ENCODE assay signal across 10 mouse cellular contexts in genomic region chr13:13529115-13529542, GRCm38 (mm10).
DNase-seq lines count a peak whose midpoint lies in the region; ATAC-seq lines count a peak whose summit lies in the region.
"Had no signal": no experiment of that assay in that cellular context is flagged by ENCODE, and none has a peak within 500 bp of the region (broad histone marks: within the 10 kb centered on the region; RNA-seq: fewer than 3 reads in every experiment).

No protein-coding gene starts in this region.

- no peak overlapping the region for H3K9ac ChIP-seq in intestine, embryonic 16.5 days (ENCODE audit: low read depth, low read length)
- H3K9ac ChIP-seq in kidney, embryonic 14.5 days (ENCODE audit: low read depth, low read length): no peak overlapping the region
- H3K9ac ChIP-seq: heart, embryonic 15.5 days had no signal

- WGBS in intestine, embryonic 16.5 days: 55% methylated on average over 11 of the region's 11 CpGs
- WGBS in kidney, embryonic 14.5 days: 71% methylated on average over 11 of the region's 11 CpGs

- no peaks in the 10 kb centered on the region for H3K9me3 ChIP-seq in intestine, embryonic 16.5 days (ENCODE audit: control insufficient read depth, low read length)
- no peaks in the 10 kb centered on the region for H3K9me3 ChIP-seq in kidney, embryonic 14.5 days (ENCODE audit: control insufficient read depth, low read length)
- H3K9me3 ChIP-seq: heart, embryonic 15.5 days had no signal

- H3K4me3 ChIP-seq in intestine, embryonic 16.5 days (ENCODE audit: low read length): no peak overlapping the region
- H3K4me3 ChIP-seq in kidney, embryonic 14.5 days (ENCODE audit: low read length): no peak overlapping the region
- H3K4me3 ChIP-seq: heart, embryonic 15.5 days had no signal

- H3K27me3 ChIP-seq in intestine, embryonic 16.5 days (replicated peaks; ENCODE audit: control insufficient read depth, insufficient read depth, low read length): no peaks in the 10 kb centered on the region
- H3K27me3 ChIP-seq in kidney, embryonic 14.5 days (ENCODE audit: control insufficient read depth, insufficient read depth, low read length): no peaks in the 10 kb centered on the region
- H3K27me3 ChIP-seq: heart, embryonic 15.5 days had no signal

- DNase-seq in 416B (ENCODE audit: low read depth): peak; percentile 98
- DNase-seq in T-cell, adult 2 months (ENCODE audit: low spot score): peak; percentile 58
- DNase-seq in gonadal fat pad, adult 2 months (ENCODE audit: low read depth): peak; percentile 88
- DNase-seq in monocyte, adult 2 months (ENCODE audit: low read depth in 1 of 2, low spot score in 2 of 2): peak; percentile 23 to 33
- DNase-seq in right cerebral cortex, postnatal 25 days: no peak
- DNase-seq in frontal cortex, postnatal 14 days (ENCODE audit: low spot score in 2 of 2): no peak
- DNase-seq: midbrain, embryonic 14.5 days had no signal

- no peak for ATAC-seq in intestine, embryonic 16.5 days
- ATAC-seq in kidney, embryonic 14.5 days (ENCODE audit: low FRiP score, low TSS enrichment): no peak

- no peak overlapping the region for H3K4me2 ChIP-seq in intestine, embryonic 16.5 days (ENCODE audit: low read depth, low read length)
- H3K4me2 ChIP-seq in kidney, embryonic 14.5 days (replicated peaks; ENCODE audit: low read depth, low read length): no peak overlapping the region
- H3K4me2 ChIP-seq: heart, embryonic 15.5 days had no signal

- H3K27ac ChIP-seq in intestine, embryonic 16.5 days (ENCODE audit: low read length): no peak overlapping the region
- no peak overlapping the region for H3K27ac ChIP-seq in kidney, embryonic 14.5 days (ENCODE audit: low read depth, low read length)
- H3K27ac ChIP-seq: heart, embryonic 15.5 days had no signal

- no peaks in the 10 kb centered on the region; the same call in 1 of the 2 replicates for H3K4me1 ChIP-seq in intestine, embryonic 16.5 days (ENCODE audit: control insufficient read depth, insufficient read depth, low read length)
- no peaks in the 10 kb centered on the region; the same call in 1 of the 2 replicates for H3K4me1 ChIP-seq in kidney, embryonic 14.5 days (ENCODE audit: control insufficient read depth, insufficient read depth, low read length)

- H3K36me3 ChIP-seq in intestine, embryonic 16.5 days (ENCODE audit: control insufficient read depth, insufficient read depth, low read length): no peaks in the 10 kb centered on the region
- H3K36me3 ChIP-seq in kidney, embryonic 14.5 days (ENCODE audit: control insufficient read depth, insufficient read depth, low read length): no peaks in the 10 kb centered on the region
- H3K36me3 ChIP-seq: heart, embryonic 15.5 days had no signal

Comparison
In these comparisons a context has a peak if more than half of its experiments do, and no peak if none do; other contexts are left out.
1. DNase-seq: peak in 416B (single experiment), T-cell, adult 2 months (single experiment), gonadal fat pad, adult 2 months (single experiment) and monocyte, adult 2 months (2 of 2); none in right cerebral cortex, postnatal 25 days (single experiment) and frontal cortex, postnatal 14 days (0 of 2).